Mouse (Mus musculus): ENCODE data around the gene Znfx1.
A peak's percentile ranks its signal among the peaks of the same experiment; 100 is the strongest.

Znfx1 gene

DNA sequence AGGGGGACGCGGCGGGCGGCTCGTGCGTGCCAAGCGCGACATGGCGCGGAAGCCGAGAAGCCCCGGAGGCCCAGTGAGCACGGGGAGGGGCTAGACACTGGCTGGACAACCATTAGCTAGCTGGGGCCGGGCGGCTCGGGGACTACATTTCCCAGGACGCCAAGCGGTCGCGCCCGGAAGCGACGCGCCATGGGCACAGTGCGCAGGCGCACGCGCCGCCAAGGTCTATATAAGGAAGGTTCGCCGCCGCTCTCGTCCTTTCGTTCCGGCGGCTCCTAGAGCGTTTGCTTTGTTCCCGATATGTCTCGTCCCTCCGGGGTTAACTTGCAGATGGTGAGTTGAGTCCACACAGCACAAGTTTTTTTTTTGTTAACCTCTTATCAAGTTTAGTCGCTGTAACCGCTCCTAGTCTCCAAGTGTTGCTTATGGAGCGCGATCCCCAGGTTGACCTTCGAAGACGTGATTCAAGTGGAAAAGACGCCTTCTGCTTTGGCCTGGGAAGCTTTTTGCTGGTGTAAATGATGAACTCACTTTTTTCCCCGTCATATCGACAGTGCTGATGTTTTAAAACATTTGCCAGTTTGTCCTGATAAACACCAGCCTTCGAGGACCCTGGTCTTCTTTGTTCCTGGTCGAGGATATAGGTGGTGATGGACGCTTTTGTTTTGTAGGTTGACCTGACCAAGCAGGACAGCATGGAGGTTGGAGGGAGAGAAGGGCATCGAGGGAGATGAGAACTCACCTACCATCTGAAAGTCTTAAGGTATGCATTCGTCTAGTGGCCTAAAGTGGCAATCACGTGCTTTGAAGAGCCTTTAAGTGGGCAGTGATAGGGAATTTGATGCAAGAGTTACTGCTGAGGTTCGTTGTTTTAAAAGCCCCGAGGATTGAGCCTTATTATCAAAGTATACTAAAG is at the start of gene Znfx1:
TSS of gene Znfx1 (minus strand) at position 51 of the 916 bp plus-strand sequence.
- peak; percentile 92 for DNase-seq (ENCODE audit: low read depth, low spot score)

- no peak for DNase-seq (ENCODE audit: low read depth, low spot score)
Observed at GRCm38 (mm10) chr2:167112259-167112658, 49.4 kb upstream of the Znfx1 start.

GRCm38 (mm10) chr2:167109506-167109905 is 46.7 kb upstream of the Znfx1 start:
- DNase-seq (ENCODE audit: low read depth, low spot score), result no peak

DNA sequence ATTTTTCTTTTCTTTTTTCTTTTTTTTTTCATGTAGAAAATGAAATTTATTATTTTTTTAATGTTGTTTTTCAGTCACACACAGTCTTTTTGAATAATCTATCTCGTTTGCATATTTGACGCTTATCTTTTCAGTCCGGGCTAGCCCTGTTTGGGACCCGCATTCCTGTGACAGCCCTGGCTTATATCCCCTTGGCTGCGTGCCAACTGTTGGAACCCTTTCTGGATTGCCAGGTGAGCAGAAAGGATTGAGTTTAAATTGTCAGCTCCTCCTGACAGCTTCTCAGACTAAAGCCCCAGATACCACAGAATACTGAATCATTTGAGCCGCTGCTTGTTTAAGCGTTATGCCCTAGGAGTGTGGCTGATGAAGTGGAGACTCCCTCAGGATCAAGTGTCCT is 40.7 kb upstream of the Znfx1 start:
- no peak for DNase-seq (ENCODE audit: low read depth, low spot score)

- no peak for DNase-seq (ENCODE audit: low read depth, low spot score)
Observed at GRCm38 (mm10) chr2:167101743-167102441, 39.1 kb upstream of the Znfx1 start.

DNA sequence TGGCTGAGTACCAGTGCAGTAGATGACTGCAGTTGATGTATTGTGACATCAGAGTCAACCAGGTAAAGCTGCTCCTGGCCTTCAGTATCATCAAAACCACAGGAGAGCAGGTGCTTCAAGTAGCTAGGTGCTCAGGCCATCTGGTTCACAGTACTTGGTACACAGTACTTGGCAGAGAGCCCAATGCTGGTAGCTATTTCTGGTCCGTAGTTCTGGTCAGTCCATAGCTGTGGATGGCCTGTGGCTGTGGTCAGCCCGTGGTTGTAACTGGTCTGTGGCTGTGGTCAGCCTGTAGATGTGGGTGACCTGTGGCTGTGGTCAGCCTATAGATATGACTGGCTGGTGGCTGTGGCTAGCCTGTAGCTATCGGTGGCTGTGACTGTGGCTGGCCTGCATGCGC is 31.9 kb upstream of the Znfx1 start:
- no peak for DNase-seq (ENCODE audit: low read depth, low spot score)

DNA sequence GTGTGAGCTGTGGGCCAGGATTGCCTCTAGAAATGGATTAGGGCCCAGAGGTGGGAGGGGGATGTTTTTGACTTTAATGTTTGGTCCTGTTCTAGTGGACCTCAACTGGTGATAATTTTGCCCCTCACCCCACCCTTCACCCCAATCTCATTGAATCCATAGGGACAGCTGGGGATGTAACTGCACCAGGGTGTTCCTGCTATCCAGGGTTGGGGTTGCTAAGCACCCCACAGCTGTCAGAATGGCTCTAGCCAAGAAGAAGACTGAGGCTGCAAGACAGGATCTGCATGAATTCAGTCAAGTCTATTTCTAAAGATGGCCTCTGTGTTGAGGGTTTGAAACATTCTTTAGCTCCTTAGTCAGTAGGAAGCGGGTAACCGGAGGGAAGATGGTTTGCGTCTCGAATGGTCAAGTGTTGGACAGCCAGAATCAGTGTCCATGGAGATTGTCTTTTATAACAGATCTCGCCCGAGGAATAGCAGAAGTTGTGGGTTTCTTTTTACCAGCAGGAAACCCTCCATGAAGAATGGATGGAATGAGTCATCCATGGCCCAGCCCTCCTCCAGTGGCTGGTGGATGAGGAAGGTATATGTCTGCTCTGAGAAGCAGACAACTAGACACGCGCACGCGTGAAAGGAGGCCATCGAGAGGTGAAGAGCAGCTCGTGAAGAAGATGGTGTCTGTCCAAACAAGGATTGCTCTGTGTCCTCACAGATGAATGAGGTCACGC is 30.5 kb upstream of the Znfx1 start:
- no peak for DNase-seq (ENCODE audit: low read depth, low spot score)

GRCm38 (mm10) chr2:167090271-167090670 is 27.5 kb upstream of the Znfx1 start:
- DNase-seq (ENCODE audit: low read depth, low spot score), result no peak

- DNase-seq (ENCODE audit: low read depth, low spot score), result no peak
Observed at GRCm38 (mm10) chr2:167086836-167087235, 24.0 kb upstream of the Znfx1 start.

DNA sequence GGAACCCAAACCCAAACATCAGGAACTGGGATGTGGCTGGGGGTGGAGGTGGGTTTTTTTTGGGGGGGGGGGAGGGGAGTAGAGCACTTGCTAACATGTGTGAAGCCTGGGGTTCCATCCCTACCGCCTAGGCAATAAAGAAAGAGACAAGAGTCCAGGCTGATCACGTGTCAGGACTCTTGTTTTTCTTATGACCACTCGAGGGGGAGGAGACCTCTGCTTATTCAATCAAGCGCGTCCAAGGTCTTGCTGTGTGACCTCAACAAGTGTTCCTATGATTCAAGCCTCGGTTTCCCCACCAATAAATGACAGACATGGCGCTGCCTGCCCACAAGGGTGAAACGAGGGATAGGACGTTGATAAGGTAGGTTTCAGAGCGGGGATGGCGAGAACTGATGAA is 23.3 kb upstream of the Znfx1 start:
- DNase-seq (ENCODE audit: low read depth, low spot score), result no peak

DNA sequence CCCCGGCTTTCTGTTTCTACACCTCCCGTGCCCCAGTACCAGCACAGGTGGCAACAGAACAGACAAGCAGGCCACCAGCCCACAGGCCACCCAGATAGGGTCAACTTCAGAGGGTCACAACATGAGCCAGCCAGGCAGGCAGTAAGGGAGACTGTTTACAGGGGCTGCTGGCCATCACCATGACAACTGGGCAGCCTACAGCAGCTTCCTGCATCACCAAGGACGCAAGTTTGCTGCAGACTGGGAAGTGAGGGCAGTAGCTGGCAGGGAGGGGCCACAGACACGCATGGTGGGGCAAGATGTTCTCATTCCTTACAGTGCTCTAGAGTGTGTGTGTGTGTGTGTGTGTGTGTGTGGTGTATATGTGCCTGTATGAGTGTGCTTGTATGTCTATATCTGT is 18.8 kb upstream of the Znfx1 start:
- DNase-seq (ENCODE audit: low read depth, low spot score), result no peak

- no peak for DNase-seq (ENCODE audit: low read depth, low spot score)
Observed at GRCm38 (mm10) chr2:167081135-167081534, 18.3 kb upstream of the Znfx1 start.

DNA sequence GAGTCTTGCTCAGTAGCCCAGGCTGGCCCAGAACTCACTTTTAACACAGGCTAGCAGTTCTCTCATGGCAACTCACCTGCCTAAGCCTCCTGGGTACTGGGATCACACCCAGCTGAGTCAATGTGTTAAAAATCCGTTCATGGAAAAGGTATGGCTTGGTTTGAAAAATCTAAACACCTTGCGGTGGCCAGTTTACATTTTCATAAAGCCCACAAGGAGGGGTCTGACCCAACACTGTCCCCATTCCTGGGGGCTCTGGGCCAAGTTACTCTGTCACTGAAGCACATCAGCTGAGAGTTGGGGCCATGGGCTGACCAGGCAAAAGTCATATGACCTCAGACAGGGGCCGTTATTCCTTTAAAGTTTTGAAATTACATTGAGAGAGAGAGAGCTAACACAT is 17.6 kb upstream of the Znfx1 start:
- no peak for DNase-seq (ENCODE audit: low read depth, low spot score)

GRCm38 (mm10) chr2:167079535-167080257 is 16.9 kb upstream of the Znfx1 start:
- no peak for DNase-seq (ENCODE audit: low read depth, low spot score)

DNA sequence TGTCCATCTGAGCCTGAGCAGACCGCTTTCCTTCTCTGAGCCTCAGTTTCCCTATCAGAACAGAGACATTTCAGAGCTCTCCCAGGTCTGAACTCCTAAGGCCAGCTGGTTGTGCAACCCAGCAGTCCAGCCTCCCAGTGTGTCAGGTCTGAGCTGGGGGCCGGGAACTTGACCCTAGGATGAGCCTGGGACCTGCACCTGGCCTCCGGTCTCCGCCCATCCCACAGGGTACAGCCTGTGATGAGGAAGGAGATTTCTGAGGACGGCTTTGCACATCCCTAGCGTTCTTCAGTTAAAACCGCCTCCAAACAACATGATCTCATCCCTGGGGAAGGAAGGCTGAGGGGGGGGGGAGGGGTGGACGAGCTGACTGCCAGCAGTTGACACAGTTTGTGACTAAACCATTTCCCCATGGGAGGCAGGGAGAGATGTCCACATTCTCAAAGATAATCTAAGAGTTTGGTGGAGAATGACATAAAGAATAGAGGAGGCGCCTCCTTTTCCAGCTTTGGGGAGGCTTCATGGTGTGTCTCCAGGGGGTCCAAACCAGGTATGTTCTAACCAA is 16.2 kb upstream of the Znfx1 start:
- DNase-seq (ENCODE audit: low read depth, low spot score), result no peak

GRCm38 (mm10) chr2:167078486-167078885 is 15.7 kb upstream of the Znfx1 start:
- DNase-seq (ENCODE audit: low read depth, low spot score), result no peak

GRCm38 (mm10) chr2:167077199-167077962 is 14.6 kb upstream of the Znfx1 start:
- DNase-seq (ENCODE audit: low read depth, low spot score), result no peak

GRCm38 (mm10) chr2:167076759-167077158 is 13.9 kb upstream of the Znfx1 start:
- no peak for DNase-seq (ENCODE audit: low read depth, low spot score)

DNA sequence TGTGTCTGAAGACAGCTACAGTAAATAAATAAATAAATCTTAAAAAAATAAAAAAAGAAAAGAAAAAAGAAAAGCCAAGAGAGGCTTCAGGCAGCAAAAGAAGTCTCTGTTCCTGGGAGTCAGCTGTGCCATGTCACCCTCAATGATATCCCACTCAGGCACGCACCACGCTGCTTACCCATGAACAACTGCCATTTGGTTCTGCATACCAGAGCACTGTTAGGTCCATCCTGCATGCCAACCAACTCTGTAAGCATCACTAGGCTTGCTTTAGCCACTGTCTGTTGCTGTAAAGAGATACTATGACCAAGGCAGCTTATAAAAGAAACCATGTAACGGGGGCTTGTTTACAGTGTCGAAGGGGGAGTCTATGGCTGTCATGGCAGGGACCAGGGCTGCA is 13.5 kb upstream of the Znfx1 start:
- no peak for DNase-seq (ENCODE audit: low read depth, low spot score)

DNA sequence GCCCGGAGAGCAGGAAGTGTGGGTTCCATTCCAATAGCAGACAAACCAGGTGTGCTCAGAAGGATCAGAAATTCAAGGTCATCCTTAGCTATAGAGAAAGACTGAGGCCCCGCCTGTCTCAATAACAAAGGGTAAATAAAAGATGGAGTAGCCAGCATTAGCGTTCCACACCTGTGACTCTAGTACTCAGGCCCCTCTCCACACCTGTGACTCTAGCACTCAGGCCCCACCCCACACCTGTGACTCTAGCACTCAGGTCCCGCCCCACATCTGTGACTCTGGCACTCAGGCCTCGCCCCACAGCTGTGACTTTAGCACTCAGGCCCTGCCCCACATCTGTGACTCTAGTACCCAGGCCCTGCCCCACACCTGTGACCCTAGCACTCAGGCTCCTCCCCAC is 11.8 kb upstream of the Znfx1 start:
- no peak for DNase-seq (ENCODE audit: low read depth, low spot score)
